Mouse (Mus musculus) lung, embryonic 15.5 days (tissue): ENCODE measurements around the gene Hk1. TPM values are rescaled to one million over a fixed set of nuclear protein-coding genes. Genes with fewer than 3 reads are reported as not detected.

Experiments
- ATAC-seq: fragments of 200-750 bp; cut with Nextera tagmentation; 2 replicates; pipeline ENCODE4 v1.8.0; 2017; ENCODE audit warnings: moderate number of reproducible peaks, borderline replicate concordance; ENCODE audit not compliant: low FRiP score, low TSS enrichment; ENCODE audit errors: extremely low read depth
- H3K27ac ChIP-seq: fragments of 300-500 bp; sonication (generic); 2 replicates; pipeline ENCODE4 v1.5.1; 2015; ENCODE audit warnings: moderate library complexity, mild to moderate bottlenecking, inconsistent platforms
- H3K27me3 ChIP-seq: fragments of 300-500 bp; sonication (generic); 2 replicates; pipeline ENCODE4 v1.6.1; 2015; ENCODE audit warnings: inconsistent platforms
- H3K36me3 ChIP-seq: fragments of 300-500 bp; sonication (generic); 2 replicates; pipeline ENCODE4 v1.6.1; 2015; ENCODE audit warnings: inconsistent platforms
- H3K4me1 ChIP-seq: fragments of 300-500 bp; sonication (generic); 2 replicates; pipeline ENCODE4 v1.6.1; 2015; ENCODE audit warnings: inconsistent platforms
- H3K4me2 ChIP-seq: fragments of 300-500 bp; sonication (generic); 2 replicates; pipeline ENCODE4 v1.6.1; 2015; ENCODE audit warnings: inconsistent platforms, mild to moderate bottlenecking, moderate library complexity
- H3K4me3 ChIP-seq: fragments of 300-500 bp; sonication (generic); 2 replicates; pipeline ENCODE4 v1.5.1; 2015; ENCODE audit warnings: mild to moderate bottlenecking, inconsistent platforms
- H3K9ac ChIP-seq: fragments of 300-500 bp; sonication (generic); 2 replicates; pipeline ENCODE4 v1.6.1; 2015; ENCODE audit warnings: inconsistent platforms
- H3K9me3 ChIP-seq: fragments of 300-500 bp; sonication (generic); 2 replicates; pipeline ENCODE4 v1.6.1; 2016; ENCODE audit warnings: inconsistent platforms
- WGBS: fragments of 180-500 bp; shearing (Covaris S2); methylation state at CpG from one replicate; pipeline ENCODE4 v1.1.7; 2015; 5-methylcytosine and 5-hydroxymethylcytosine counted together
- polyA plus RNA-seq: library from polyadenylated mRNA; unstranded; fragments of >200 nt; fragmentation: Nextera tagmentation; extraction: Ambion mirVana; gene quantifications from 2 replicates; pipeline ENCODE4 v1.2.1, GENCODE M21; 2015

The Hk1 gene
- polyA plus RNA-seq, 1 experiment from 2014 or later, result 39.9 TPM

GRCm38 (mm10) chr10:62230708-62231394 is 148.9 kb downstream of the Hk1 start, which contains the start of gene Tspan15:
TSS of gene Tspan15 (minus strand) at chr10:62231251.
- Histone ChIP-seq H3K27ac (peak within 1 kb of the TSS; percentile 31), H3K9ac (peak within 1 kb of the TSS; percentile 60), H3K4me2 (peak within 1 kb of the TSS; percentile 88), H3K27me3 (no peaks in the 10 kb centered on the region), H3K36me3 (no peaks in the 10 kb centered on the region), H3K4me3 (peak within 1 kb of the TSS; percentile 56), H3K9me3 (no peaks in the 10 kb centered on the region), H3K4me1 (peaks cover 25% of the 10 kb centered on the region)
- peak; percentile 93 for ATAC-seq
- WGBS, result 2% methylated on average over 58 of the region's 59 CpGs

GRCm38 (mm10) chr10:62228126-62228525 is 151.6 kb downstream of the Hk1 start:
- H3K27ac ChIP-seq, result no peak overlapping the region

GRCm38 (mm10) chr10:62225839-62226238 is 153.9 kb downstream of the Hk1 start:
- no peak overlapping the region for H3K4me3 ChIP-seq
- no peak overlapping the region for H3K27ac ChIP-seq
- no peaks in the 10 kb centered on the region for H3K9me3 ChIP-seq
- H3K4me1 ChIP-seq, result peaks cover 37% of the 10 kb centered on the region
- no peak for ATAC-seq
- no peaks in the 10 kb centered on the region for H3K36me3 ChIP-seq
- no peak overlapping the region for H3K9ac ChIP-seq
- 69% methylated on average over 7 of the region's 7 CpGs for WGBS
- no peak overlapping the region for H3K4me2 ChIP-seq
- no peaks in the 10 kb centered on the region for H3K27me3 ChIP-seq

More at GRCm38 (mm10) chr10:62228126-62228525, 151.6 kb downstream of the Hk1 start:
- Histone ChIP-seq H3K27me3 (no peaks in the 10 kb centered on the region), H3K4me2 (0 out of 2 replicates have a peak overlapping the region, but pooled peaks have one; percentile 88), H3K4me1 (peaks cover 35% of the 10 kb centered on the region), H3K4me3 (no peak overlapping the region), H3K9me3 (no peaks in the 10 kb centered on the region), H3K9ac (no peak overlapping the region), H3K36me3 (no peaks in the 10 kb centered on the region)
- no peak for ATAC-seq
- 50% methylated on average over 6 of the region's 6 CpGs for WGBS

- WGBS, result 63% methylated on average over 6 of the region's 6 CpGs
- Histone ChIP-seq H3K27ac (peak overlapping the region; percentile 11; the same call in 1 of the 2 replicates), H3K9me3 (no peaks in the 10 kb centered on the region), H3K4me3 (no peak overlapping the region), H3K36me3 (no peaks in the 10 kb centered on the region), H3K4me1 (peaks cover 47% of the 10 kb centered on the region), H3K9ac (no peak overlapping the region), H3K27me3 (no peaks in the 10 kb centered on the region), H3K4me2 (no peak overlapping the region; the same call in 1 of the 2 replicates)
- no peak for ATAC-seq
Measured at GRCm38 (mm10) chr10:62224231-62224630, 155.5 kb downstream of the Hk1 start.

- Histone ChIP-seq H3K4me3 (no peak overlapping the region), H3K4me1 (peaks cover 60% of the 10 kb centered on the region), H3K9me3 (no peaks in the 10 kb centered on the region), H3K27me3 (no peaks in the 10 kb centered on the region), H3K27ac (peak overlapping the region; percentile 87), H3K4me2 (peak overlapping the region; percentile 28; the same call in 1 of the 2 replicates), H3K36me3 (no peaks in the 10 kb centered on the region), H3K9ac (no peak overlapping the region)
- 48% methylated on average over 17 of the region's 17 CpGs for WGBS
- ATAC-seq, result peak; percentile 82
Measured at GRCm38 (mm10) chr10:62222777-62223176, 156.9 kb downstream of the Hk1 start.

GRCm38 (mm10) chr10:62221647-62222046 is 158.1 kb downstream of the Hk1 start:
- peak overlapping the region; percentile 87 for H3K27ac ChIP-seq
- no peaks in the 10 kb centered on the region for H3K36me3 ChIP-seq
- H3K4me2 ChIP-seq, result no peak overlapping the region
- no peak overlapping the region for H3K9ac ChIP-seq
- H3K9me3 ChIP-seq, result no peaks in the 10 kb centered on the region
- H3K4me3 ChIP-seq, result no peak overlapping the region
- peaks cover 71% of the 10 kb centered on the region for H3K4me1 ChIP-seq
- WGBS, result 60% methylated on average over 2 of the region's 2 CpGs
- no peaks in the 10 kb centered on the region for H3K27me3 ChIP-seq
- no peak for ATAC-seq

GRCm38 (mm10) chr10:62220732-62221514 is 158.8 kb downstream of the Hk1 start:
- ATAC-seq, result no peak
- Histone ChIP-seq H3K9me3 (no peaks in the 10 kb centered on the region), H3K27ac (peak overlapping the region; percentile 87), H3K27me3 (no peaks in the 10 kb centered on the region), H3K4me2 (no peak overlapping the region), H3K4me1 (peaks cover 72% of the 10 kb centered on the region), H3K4me3 (no peak overlapping the region), H3K36me3 (no peaks in the 10 kb centered on the region), H3K9ac (no peak overlapping the region)
- 55% methylated on average over 8 of the region's 8 CpGs for WGBS

Other genes starting within 250 kb of the Hk1 start
- gene Neurog3, start 246.8 kb downstream of the Hk1 start, polyA plus RNA-seq, result not detected in 2 replicates
- 14.0 and 14.4 TPM in 2 replicates for gene Fam241b, start 236.0 kb downstream of the Hk1 start, polyA plus RNA-seq
- gene Tspan15, start 148.7 kb downstream of the Hk1 start, polyA plus RNA-seq, result 66.5 and 84.5 TPM in 2 replicates
- gene Tacr2, start 127.5 kb downstream of the Hk1 start, polyA plus RNA-seq, result 0.56 and 0.72 TPM in 2 replicates
- 2.8 and 3.3 TPM in 2 replicates for gene Hkdc1, start 42.6 kb upstream of the Hk1 start, polyA plus RNA-seq
- gene 4930507D05Rik, start 69.6 kb upstream of the Hk1 start, polyA plus RNA-seq, result 0.46 and 0.55 TPM in 2 replicates
- gene Supv3l1, start 69.8 kb upstream of the Hk1 start, polyA plus RNA-seq, result 26.0 and 27.0 TPM in 2 replicates
- 77.6 and 79.0 TPM in 2 replicates for gene Vps26a, start 106.9 kb upstream of the Hk1 start, polyA plus RNA-seq
- gene Srgn, start 147.5 kb upstream of the Hk1 start, polyA plus RNA-seq, result 43.0 and 50.5 TPM in 2 replicates
- gene Kif1bp, start 198.5 kb upstream of the Hk1 start, polyA plus RNA-seq, result 34.2 and 36.5 TPM in 2 replicates
- 18.7 and 19.6 TPM in 2 replicates for gene Ddx21, start 222.4 kb upstream of the Hk1 start, polyA plus RNA-seq